Mouse (Mus musculus) layer of hippocampus, adult 18-20 months (tissue): Measurements from ENCODE around the gene Tbx15. TPM values are rescaled to one million over a fixed set of nuclear protein-coding genes. Genes with fewer than 3 reads are reported as not detected.

ENCODE experiments used
- DNase-seq, 2 experiments: peaks; one replicate each; pipeline ENCODE4 v3.0.0; 2022; ENCODE audit warnings: low spot score in 2 of 2
- long read RNA-seq: library from polyadenylated mRNA; stranded (forward); transcript quantifications from one replicate; pipeline ENCODE4 v2.0.0, GENCODE M21; 2021
- total RNA-seq, 2 experiments: library from RNA; stranded (reverse); gene quantifications; 2 replicates each; pipeline ENCODE4 v1.2.3; 2021

The Tbx15 gene
- total RNA-seq: under 1 TPM; 0.48 to 0.54 TPM
- long read RNA-seq, partial matches to known transcripts: 0 of 2 reads
- long read RNA-seq, other reads (novel, unspliced or antisense): 1 of 2 reads

DNA sequence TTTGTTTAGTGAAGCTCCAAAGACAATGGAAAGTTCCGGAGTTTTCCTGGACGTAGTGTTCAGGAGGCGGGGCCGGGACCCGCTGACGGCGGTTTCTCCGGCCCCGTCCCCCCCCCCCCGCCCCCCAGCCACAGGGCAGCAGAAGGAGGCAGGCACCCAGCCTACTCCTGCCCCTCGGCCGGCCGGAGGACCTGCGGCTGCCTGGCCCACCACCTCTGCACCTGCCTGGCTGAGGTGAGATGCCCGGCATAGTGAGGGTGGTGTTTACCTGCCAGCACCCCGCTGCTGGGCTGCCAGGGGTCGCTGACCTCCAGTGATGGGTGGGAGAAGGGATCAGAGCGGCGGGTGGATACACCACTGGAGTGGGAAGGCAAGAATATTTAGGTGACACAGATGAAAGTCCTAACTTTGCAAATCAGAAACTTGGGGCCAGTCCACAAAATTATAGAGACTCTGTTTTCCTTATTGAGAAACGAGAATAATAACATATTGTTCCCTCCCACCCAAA, at the start of gene Tbx15:
TSS of gene Tbx15 (plus strand) at position 169 of the 508 bp plus-strand sequence.
- DNase-seq: no peak

DNA sequence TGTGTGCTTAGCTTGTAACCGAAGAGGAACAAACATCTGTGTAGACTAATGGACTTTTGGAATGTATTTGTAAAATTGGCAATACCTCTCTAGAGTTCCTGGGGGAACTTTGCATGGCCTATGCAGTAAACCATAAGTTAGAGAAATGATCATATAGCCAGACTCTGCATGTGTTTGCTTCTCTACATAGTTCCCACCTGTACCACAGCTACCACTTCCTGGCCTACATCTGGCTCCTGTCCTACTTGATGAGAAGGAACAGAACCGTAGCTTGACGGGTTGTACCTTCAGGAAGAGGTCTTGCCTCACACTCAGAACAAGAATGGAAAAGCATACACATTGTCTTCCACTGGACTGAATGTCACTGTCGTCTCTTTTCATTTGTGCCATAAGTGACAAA, 46.6 kb upstream of the Tbx15 start:
- no peak for DNase-seq

DNA sequence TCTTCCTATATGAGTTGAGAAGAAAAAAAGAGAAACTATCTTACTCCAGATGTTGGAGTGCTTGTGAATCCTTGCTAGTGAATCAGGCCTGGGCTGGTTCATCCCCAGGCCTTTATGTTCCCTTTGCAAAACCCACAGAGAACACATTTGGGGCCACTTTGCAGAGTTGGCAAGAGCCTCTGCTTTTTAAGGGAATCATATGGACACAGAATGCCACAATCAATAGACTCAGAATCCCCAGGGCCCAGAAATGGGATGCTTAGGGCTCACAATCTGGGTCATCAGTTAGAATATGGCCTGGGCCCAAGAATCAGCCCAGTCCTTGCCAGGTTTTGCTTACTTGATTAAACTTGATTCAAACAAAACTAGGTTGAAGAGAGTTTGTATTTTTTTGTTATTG, 36.9 kb upstream of the Tbx15 start:
- DNase-seq: no peak

DNA sequence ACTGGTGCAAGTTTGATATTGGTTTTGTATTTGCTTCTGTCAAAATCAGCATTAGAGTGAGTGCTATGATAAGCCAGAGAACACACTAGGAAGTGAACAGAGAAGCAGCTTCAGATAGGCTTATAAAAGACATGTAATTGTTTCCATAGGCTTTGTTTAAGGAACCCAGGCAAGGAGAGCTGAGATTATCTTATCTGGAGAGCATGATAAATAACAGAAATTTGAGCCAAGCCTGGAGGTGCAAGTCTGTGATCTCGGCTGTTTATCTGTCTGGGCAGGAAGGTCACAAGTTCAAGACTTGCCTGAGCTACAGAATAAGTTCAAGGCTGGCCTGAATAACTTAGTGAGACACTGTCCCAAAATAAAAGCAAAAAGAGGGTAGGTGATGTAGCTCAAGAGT, 31.8 kb upstream of the Tbx15 start:
- no peak for DNase-seq

DNA sequence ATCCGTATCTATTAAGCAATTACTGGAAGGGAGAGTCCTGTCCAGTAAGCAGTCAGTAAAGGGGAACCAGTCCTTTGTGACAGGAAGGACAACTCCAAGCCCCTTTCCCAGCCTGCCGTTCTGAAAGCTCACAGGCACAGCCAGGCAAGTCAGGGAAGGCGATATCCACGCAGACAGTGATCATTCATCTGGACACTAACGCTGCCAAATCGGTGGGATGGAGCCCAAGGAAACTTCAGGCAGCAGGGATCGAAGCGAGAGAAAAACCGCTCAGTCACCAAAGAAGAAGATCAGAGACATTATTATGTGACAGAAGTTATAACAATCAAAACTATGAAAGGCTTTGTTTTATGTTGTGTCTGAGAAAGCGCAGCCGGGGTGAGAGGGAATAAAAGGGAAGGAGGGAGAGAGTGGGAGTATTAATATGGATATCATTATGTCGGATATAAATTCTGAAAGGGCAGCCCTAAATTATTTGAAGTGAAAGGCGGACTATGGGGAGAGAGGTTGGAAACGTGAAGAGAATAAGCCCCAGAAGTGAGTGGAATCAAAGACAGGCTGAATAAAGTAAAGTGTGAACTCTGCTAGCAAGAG, 29.0 kb upstream of the Tbx15 start:
- DNase-seq: no peak

DNA sequence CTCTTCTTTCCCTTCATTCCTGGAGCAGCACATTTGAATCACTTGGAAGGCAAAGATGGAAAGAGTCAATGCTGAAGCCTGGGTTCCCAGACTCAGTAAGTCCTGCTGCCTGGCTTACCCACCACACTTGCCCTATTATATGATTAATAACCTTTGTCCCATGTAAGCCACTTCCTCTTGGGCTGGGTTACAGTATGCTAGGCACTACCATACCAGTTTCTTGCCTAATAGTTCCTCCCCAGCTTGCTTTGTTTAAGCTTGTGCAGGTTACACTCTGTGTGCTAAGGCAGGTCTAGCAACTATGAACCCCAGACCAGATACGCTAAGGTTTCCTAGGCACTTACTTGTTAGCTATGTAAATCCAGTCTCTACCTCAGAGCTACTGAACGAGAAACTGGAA, 12.4 kb upstream of the Tbx15 start:
- no peak for DNase-seq

DNA sequence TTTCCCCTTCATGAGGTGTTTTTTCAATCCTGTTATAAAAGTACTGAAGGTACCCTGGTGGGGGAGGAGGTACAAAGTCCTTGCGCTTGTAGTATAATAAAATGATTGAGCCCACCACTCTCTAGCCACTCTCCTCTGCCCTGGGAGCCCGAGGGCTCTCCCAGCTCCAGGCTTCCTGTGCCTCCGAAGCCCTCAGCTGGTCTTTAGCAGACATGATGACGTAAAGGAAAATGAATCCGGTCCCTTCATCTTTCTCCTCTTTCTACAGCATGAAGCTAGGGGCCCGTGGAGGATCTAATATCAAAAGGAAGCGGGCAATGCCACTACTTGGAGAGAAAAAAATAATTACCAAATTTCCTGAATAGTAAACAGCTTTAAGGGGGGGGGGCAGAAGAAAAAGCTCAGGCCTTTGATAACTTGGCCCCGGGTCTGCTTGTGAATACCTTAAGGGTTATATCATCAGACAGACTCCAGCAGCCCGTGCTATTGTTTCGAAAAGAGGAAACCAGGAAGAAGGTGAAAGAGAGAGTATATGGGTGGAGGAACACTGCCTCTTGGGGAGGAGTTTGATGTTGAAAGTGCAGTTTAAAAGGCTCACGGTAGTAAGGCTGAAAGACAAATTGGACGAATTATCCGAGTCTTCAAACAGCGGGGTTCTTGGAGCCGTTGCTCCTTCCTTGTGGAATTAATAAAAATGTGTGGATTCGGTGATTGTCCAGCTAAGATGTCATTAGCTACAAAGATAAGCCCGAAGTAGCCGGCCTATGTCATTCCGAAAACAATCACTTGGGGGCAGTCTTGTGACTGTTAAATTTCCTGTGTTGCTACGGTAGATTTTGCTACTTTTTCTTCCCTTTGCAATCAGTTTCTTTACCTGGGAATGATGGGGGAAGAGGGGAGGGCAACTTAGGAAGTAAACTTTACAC, 6.5 kb upstream of the Tbx15 start:
- DNase-seq: peak; percentile 35 to 67

DNA sequence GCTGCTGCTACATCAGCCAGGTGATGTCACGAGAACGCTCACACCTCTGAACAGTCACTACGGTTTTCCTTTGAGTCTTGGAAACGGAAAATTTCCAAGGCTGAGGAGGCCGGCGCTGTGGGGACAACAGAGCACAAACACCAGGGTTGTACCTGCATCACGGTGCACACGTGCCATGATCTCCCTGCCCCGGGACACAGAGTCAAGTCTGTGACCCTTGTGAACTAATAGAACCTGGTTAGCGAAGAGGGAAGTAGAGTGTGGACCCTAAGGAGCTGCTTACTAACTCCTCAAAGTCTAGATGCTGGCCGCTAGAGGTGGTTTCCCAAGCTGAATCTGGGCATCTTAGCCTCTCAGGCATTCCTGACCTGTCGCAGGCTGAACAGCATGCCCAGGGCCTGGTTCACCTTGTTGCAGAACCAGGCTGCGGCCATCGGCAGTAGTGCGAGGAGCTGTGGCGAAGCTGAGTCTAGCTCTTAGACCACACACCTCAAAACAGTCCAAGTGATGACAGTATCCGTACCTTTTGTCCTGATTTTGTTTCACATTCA, 5.8 kb upstream of the Tbx15 start:
- DNase-seq: no peak

DNA sequence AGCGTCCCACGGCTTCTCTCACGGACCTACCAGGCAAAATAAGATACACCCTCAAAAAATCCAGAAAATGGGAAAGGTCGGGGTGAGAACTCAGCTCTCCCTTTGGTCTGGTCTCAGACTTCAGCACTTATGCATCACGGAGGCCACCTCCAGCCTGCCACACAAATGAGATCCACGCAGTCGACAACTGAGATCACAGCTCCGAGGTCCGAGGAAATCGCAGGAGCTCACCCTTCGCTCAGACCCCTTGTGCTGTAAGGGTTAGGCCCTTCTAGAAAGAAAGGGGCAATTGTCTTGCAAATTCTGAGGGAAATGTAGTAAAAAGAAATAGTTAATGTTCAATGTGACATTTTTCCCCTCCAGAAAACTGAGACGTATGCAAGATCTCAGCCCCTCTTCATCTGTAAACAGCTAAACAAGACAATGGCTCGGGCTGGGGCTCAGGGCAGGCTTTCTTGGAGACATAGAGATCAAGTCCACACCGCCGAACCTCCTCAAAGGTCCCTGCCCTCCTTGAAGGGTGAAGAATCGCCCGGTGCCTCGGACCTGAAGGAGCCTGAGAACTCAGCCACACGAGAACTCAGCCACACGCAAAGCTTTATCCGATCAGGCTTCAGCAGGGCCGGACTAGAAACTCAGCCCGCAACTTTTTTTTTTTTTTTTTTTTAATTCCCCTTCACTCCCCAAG, 4.9 kb upstream of the Tbx15 start:
- DNase-seq: no peak

DNA sequence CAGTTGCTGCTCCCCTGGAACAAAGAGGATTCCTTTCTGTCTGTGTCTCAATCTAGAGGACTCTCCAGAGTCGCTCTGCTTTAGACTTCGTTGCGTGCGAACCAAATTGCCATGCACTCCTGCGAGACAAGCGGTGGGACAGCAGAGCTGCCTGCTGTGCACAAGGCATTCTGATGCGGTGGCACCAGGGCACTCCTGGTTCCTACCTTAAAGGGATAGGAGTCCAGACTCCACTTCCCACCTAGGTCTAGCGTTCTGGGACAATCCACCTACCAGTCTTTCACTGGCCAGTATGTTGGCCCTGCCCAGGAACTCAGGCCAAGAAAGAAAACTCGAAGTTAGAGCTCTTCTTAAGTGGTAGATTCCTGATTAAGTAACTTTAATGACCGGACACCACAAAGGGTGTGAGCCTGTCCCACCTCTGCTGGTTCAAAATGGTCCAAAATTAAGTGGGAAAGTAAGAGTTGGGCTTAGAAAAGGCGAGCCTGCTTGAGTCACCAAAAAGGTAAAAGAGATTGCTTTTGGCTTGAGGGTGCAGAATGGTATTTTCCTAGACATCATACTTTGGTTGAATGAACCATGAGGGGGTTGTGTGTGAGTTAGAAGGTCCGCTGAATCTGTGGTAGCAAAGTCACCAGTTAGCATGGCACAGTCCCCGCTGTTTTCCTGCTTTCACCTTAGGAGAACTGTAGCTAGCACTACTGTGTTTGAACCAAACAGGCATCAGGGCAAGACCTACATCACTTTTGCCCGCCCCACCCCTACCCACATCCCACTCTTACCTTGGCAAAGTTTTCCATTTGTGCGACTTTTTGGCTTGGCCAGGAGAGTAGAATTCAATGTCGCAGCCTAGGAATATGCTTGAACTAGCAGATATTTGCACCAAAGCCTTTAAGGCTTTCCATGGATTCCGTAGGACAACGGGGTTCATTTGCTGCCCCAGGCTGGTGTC, 4.1 kb upstream of the Tbx15 start:
- no peak for DNase-seq

DNA sequence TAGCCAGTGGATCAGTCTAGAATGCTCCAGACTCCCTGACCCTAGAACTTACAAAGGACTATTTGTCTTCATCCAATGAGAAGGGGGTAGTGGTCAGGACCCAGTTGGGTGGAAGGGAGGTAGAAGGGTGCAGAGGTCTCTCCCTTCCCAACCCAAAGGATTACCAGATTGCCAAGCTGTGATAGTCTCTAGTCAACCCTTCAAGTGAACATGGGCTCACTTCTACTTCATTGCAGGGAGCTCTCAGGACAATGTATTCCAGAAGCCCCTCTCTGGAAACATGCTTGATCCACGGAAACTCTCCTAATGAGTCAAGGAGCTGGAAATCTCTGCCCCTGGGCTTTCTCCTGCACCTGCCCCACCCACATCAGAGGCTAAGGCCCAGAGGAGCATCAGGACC, 1.5 kb upstream of the Tbx15 start:
- no peak for DNase-seq

DNA sequence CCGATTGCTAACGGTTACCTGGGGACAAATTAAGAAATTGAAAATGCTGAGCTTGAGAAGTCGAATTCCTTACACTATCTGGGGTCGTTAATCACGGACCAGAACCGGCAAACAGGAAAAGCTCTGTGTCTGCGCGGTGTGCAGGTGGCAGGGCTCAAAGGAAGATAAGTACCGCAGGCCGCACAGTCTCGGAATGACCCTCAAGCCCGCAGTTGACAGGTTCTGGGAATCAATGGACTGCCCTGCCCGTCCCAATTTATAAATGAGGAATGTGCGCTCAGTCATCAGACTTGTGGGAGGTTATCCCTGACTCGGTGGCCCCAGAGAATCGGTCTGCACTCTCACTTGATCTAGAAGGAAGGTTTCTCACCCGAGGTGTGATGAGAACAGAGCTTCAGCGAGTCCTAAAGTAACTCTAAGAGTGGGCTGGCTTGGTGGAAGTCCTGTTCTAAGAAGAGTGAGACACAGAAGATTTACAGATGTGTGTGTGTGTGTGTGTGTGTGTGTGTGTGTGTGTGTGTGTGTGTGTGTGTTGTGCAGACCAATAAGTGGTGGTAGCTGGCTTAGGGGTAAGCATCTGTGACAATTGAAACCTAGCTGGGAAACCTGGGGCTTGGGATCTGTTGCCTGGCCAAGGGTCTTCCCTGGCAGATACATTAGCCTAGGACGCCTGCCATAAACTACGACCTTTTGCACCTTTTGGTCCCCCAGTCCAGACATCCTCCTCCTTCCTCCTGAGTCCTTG, 708 bp upstream of the Tbx15 start:
- DNase-seq: no peak

DNA sequence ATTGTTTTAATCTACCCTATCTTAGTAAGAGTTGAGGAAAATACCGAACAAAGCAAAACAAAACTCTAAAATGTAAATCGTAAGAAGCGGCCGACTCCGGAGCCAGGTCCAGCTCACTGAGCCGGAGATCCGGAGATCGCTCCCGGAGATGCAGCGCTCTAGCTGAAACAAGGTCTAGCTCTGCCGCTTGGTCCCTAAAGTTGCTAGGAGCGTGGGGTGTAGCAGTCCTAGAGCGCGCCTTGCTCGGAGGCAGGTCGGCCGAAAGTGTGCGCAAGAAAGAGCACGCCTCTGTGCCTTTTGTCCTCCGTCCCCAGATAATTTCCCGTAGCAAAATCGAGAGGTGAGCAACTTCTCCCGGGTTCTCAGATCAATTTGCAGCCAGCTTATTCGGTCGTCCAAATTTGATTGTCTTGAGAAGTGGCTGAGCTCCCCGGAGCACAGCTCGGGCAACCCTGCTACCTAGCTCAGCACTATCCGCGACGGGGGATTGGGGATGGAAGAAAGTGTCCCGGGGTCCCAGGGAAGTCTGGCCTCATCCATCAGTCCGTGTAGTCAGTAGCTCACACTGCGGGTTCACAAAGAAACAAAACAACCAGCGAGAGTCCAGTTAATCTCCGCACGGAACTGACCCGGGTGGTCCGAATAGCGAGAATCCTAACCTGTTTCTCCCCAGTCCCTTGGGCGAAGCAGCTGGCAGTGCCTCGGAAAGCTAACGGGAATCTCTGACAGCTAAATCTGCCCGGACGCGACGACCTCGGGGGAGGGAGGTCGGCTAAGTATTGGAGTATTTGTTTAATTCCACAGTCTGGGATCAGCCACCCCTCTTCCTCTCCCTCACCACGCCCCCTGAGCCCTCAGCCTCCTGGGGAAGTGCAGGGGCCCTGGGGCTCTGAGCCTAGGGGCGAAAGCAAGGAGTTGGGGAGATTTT, 894 bp downstream of the Tbx15 start:
- no peak for DNase-seq

DNA sequence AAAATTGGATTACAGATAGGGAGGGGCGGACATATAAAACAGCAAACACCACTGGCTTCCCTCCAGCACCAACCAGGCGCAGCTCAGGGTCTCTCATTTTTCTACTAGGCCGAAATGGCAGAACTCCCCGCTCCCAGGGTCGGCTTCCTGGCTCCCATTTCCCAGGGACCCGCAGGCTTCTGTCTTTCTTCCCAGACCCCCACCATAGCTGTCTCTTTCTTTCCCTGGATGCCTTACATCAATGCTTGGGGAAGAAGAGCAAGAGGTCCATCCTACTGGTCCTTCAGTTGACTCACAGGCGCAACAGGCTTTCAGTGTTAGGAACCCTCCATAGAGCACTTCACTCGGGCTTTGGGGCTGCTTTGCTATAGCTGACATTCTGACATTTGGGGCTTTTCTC, 2.3 kb downstream of the Tbx15 start:
- DNase-seq: no peak

DNA sequence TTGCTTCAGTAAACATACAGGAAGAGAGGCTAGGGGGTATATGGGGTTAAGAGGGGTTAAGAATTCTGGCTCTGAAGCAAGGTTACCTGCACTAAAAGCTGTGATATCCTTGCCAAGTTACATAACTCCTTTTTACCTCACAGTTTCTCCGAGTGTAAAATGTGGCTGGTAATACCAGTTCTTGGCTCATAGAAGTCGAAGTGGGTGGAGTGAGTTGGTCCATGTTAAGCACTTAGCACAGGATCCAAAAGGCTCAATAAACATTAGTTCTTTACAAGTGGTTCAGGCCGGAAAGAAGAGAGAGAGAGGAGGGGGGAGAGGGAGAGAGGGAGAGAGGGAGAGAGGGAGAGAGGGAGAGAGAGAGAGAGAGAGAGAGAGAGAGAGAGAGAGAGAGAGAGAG, 5.2 kb downstream of the Tbx15 start:
- no peak for DNase-seq

DNA sequence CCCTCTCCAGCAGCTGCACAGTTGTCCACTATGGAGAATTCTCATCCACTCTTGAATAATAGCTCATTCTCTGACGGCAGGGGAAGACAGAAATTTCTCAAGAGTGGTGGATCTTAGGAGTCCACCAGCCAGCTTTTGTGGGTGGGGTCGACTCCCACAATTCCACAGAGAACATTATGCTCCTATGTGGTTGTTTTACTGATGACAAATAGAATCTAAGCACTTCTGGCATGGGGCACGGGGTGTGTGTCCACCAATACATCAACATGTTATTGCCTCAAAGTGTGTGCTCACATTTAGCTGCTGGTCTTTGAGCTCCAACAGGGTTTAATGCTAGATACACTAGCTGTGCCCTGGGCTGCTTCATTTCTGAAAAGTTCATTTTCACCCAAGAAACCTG, 6.4 kb downstream of the Tbx15 start:
- no peak for DNase-seq

DNA sequence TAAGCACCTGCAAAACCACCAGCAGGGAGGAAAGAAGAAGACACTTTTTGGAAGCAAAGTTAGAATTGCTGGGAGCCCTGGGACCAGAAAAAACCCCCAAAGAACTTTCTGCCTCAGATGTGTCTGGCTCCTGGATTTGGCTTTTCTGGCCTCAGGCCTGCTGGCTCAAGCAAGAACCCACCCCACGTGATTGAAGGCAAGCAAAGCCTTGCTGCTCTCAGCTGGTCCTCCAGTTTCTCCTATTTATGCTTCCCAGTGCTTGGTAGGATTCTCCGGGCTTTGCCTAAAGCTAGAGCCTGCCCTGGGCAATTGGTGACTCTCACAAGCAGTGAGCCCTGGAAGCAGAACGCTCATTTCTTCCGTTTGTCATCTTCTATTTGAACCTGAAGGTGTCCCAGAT, 7.4 kb downstream of the Tbx15 start:
- DNase-seq: no peak

DNA sequence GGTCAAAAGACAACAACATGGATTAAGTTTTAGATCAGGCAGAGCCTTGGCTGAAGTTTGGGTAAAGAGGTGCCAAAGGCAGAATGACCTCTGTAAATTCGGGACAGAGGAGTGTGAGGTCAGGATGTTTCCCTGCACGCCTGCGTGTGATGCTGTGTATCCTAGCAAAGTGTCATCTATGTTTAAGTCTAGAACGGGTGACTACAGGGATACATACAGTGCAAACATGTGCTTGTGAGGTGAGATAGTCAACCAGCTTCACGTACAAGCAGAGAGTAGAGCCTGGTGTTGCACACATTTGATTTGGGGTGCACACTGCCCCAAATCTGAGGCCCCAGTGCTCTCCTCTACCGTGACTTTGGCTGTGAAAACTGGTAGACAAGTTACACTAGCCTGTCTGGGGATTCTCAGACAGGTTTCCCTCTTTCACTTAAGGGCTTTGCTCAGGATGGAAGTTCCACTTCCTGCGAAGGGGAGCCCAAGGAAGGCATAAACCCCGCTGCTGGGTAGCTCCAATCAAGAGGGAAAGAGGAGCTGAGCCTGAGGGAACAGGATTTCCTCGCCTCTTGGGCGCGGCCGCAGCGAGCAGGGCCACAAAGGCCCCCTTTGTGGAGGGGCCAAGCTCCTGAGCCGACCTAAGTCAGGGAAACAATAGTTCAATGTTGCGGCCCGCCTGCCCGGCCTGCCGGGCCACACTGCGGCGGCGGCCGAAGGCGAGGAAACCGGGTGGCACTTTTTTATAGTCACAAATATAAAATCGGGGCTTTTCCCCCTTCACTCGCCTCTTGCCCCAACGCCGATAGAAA, 8.0 kb downstream of the Tbx15 start:
- no peak for DNase-seq
